In genomic region chr7:30326427-30326826, GRCm38 (mm10) we compare ENCODE assay signal across 28 mouse cellular contexts. TPM values are rescaled to one million over a fixed set of nuclear protein-coding genes. Genes with fewer than 3 reads are reported as not detected.
"Had no signal": no experiment of that assay in that cellular context is flagged by ENCODE, and none has a peak within 500 bp of the region (broad histone marks: within the 10 kb centered on the region; RNA-seq: fewer than 3 reads in every experiment).

No protein-coding gene starts in this region.

- H3K9ac ChIP-seq: limb, embryonic 12.5 days; limb, embryonic 15.5 days; liver, embryonic 12.5 days; liver, embryonic 13.5 days; liver, embryonic 14.5 days; liver, embryonic 15.5 days; liver, postnatal 0 days; lung, embryonic 14.5 days; lung, embryonic 15.5 days; midbrain, embryonic 12.5 days; midbrain, embryonic 13.5 days; midbrain, embryonic 15.5 days; neural tube, embryonic 12.5 days; neural tube, embryonic 13.5 days had no signal

- H3K27me3 ChIP-seq: limb, embryonic 12.5 days; lung, embryonic 15.5 days had no signal

- H3K36me3 ChIP-seq: limb, embryonic 10.5 days; limb, embryonic 12.5 days; limb, embryonic 13.5 days; limb, embryonic 15.5 days; liver, embryonic 12.5 days; liver, embryonic 13.5 days; liver, embryonic 15.5 days; lung, embryonic 15.5 days; midbrain, embryonic 10.5 days; midbrain, embryonic 12.5 days; midbrain, embryonic 13.5 days; midbrain, embryonic 15.5 days; neural tube, embryonic 12.5 days; neural tube, embryonic 13.5 days had no signal

- H3K27ac ChIP-seq: limb, embryonic 10.5 days; limb, embryonic 12.5 days; limb, embryonic 13.5 days; limb, embryonic 15.5 days; liver, embryonic 12.5 days; liver, embryonic 13.5 days; liver, embryonic 14.5 days; liver, embryonic 15.5 days; macrophage; midbrain, embryonic 10.5 days; midbrain, embryonic 12.5 days; midbrain, embryonic 13.5 days; midbrain, embryonic 15.5 days; neural tube, embryonic 12.5 days; neural tube, embryonic 13.5 days had no signal

- H3K9me3 ChIP-seq: limb, embryonic 10.5 days; limb, embryonic 13.5 days; liver, embryonic 12.5 days; liver, embryonic 13.5 days; liver, embryonic 15.5 days; lung, embryonic 15.5 days; midbrain, embryonic 10.5 days; midbrain, embryonic 13.5 days; midbrain, embryonic 15.5 days; neural tube, embryonic 13.5 days had no signal

- DNase-seq: liver; liver, embryonic 13.5 days; liver, postnatal 0 days; lung, adult 18-20 months; lung, adult 2 months; midbrain, embryonic 14.5 days had no signal

- H3K4me2 ChIP-seq: limb, embryonic 12.5 days; limb, embryonic 13.5 days; limb, embryonic 15.5 days; liver, embryonic 11.5 days; liver, embryonic 12.5 days; liver, embryonic 13.5 days; liver, embryonic 15.5 days; midbrain, embryonic 12.5 days; midbrain, embryonic 13.5 days; midbrain, embryonic 15.5 days; neural tube, embryonic 12.5 days; neural tube, embryonic 13.5 days had no signal

- ATAC-seq: liver, embryonic 12.5 days; liver, postnatal 0 days; midbrain, embryonic 13.5 days; midbrain, embryonic 15.5 days had no signal

- H3K4me3 ChIP-seq: limb, embryonic 10.5 days; limb, embryonic 12.5 days; limb, embryonic 13.5 days; limb, embryonic 15.5 days; liver, embryonic 12.5 days; liver, embryonic 13.5 days; liver, embryonic 15.5 days; lung, embryonic 15.5 days; midbrain, embryonic 10.5 days; midbrain, embryonic 12.5 days; midbrain, embryonic 13.5 days; midbrain, embryonic 15.5 days; myocyte; neural tube, embryonic 12.5 days; neural tube, embryonic 13.5 days had no signal

RNA-seq across cellular contexts. Expression of gene E130208F15Rik, which starts 4.9 kb away (rescaled TPM):
- polyA plus RNA-seq: limb, embryonic 11.5 days; limb, embryonic 15.5 days; liver, embryonic 11.5 days; liver, postnatal 0 days; lung, embryonic 14.5 days; lung, embryonic 15.5 days; lung, postnatal 0 days; midbrain, embryonic 12.5 days; midbrain, embryonic 13.5 days; midbrain, embryonic 14.5 days; midbrain, postnatal 0 days; neural tube, embryonic 11.5 days; neural tube, embryonic 12.5 days; neural tube, embryonic 13.5 days had no signal

RNA-seq across cellular contexts. Expression of gene Clip3, which starts 34.9 kb away (rescaled TPM):
- polyA plus RNA-seq: macrophage had no signal
